Mouse (Mus musculus): ENCODE results near the gene Grid1.

DNA sequence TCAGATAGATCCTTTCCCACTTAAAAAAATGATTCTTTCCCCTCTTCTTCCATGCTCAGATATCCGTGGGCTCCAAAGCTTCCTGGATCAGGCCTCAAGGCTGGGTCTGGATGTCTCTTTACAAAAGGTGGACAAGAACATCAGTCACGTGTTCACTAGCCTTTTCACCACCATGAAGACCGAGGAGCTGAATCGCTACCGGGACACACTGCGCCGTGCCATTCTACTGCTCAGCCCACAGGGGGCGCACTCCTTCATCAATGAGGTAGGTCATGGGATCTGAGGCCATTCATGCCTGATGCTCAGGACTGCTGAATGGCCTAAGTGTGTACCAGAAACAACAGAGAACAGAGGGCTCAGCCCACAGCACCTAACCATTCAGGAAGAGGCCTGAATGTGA lies 206.8 kb downstream of the Grid1 start:
- no peak for TF ChIP-seq CTCF (IDR thresholded peaks at IDR 0.05; ENCODE audit: extremely low read depth, insufficient read length, insufficient replicate concordance, low read depth, low read length)
- no peak for TF ChIP-seq POLR2A (IDR thresholded peaks at IDR 0.05; ENCODE audit: low read depth, low read length)
